Comparison of ENCODE assay signal across 7 mouse cellular contexts in genomic region chr5:52782523-52783250, GRCm38 (mm10). TPM values are rescaled to one million over a fixed set of nuclear protein-coding genes. Genes with fewer than 3 reads are reported as not detected.
DNase-seq lines count a peak whose midpoint lies in the region; ATAC-seq and TF ChIP-seq lines count a peak whose summit lies in the region.

No protein-coding gene starts in this region.

- peak overlapping the region; percentile 73 for H3K9ac ChIP-seq in intestine, postnatal 0 days (ENCODE audit: low read depth, low read length)
- H3K9ac ChIP-seq in midbrain, embryonic 12.5 days (replicated peaks) = peak overlapping the region; percentile 78

- peak; percentile 83 for TF ChIP-seq CTCF in intestine, postnatal 0 days (IDR thresholded peaks at IDR 0.05; ENCODE audit: low read depth)
- TF ChIP-seq CTCF in small intestine, adult 2 months (IDR thresholded peaks at IDR 0.05; ENCODE audit: extremely low read depth, insufficient read length, insufficient replicate concordance, low read depth, low read length) = peak; percentile 77

- peak; percentile 49 for TF ChIP-seq POLR2A in small intestine, adult 2 months (IDR thresholded peaks at IDR 0.05; ENCODE audit: low read depth, low read length)

- WGBS in embryonic facial prominence, embryonic 10.5 days = 4% methylated on average over 37 of the region's 37 CpGs
- 4% methylated on average over 37 of the region's 37 CpGs for WGBS in intestine, postnatal 0 days
- WGBS in midbrain, embryonic 12.5 days = 5% methylated on average over 37 of the region's 37 CpGs
- WGBS in small intestine, adult 2 months = 4% methylated on average over 37 of the region's 37 CpGs

- no peaks in the 10 kb centered on the region for H3K27me3 ChIP-seq in embryonic facial prominence, embryonic 10.5 days (replicated peaks; ENCODE audit: low read depth, poor library complexity, severe bottlenecking)
- no peaks in the 10 kb centered on the region for H3K27me3 ChIP-seq in intestine, postnatal 0 days (replicated peaks; ENCODE audit: control insufficient read depth, insufficient read depth, low read length)
- H3K27me3 ChIP-seq in midbrain, embryonic 12.5 days = no peaks in the 10 kb centered on the region
- no peaks in the 10 kb centered on the region for H3K27me3 ChIP-seq in small intestine, adult 2 months (ENCODE audit: control insufficient read depth, insufficient read depth, low read length)

- no peaks in the 10 kb centered on the region for H3K9me3 ChIP-seq in embryonic facial prominence, embryonic 10.5 days
- no peaks in the 10 kb centered on the region for H3K9me3 ChIP-seq in intestine, postnatal 0 days (ENCODE audit: control insufficient read depth)
- H3K9me3 ChIP-seq in midbrain, embryonic 12.5 days = no peaks in the 10 kb centered on the region

- peak overlapping the region; percentile 74 for H3K4me2 ChIP-seq in intestine, postnatal 0 days (replicated peaks; ENCODE audit: low read depth)
- H3K4me2 ChIP-seq in midbrain, embryonic 12.5 days (replicated peaks) = peak overlapping the region; percentile 58

- peak; percentile 90 for ATAC-seq in intestine, postnatal 0 days
- peak; percentile 97 for ATAC-seq in midbrain, embryonic 12.5 days (ENCODE audit: low FRiP score, low read depth)

- H3K27ac ChIP-seq in embryonic facial prominence, embryonic 10.5 days (replicated peaks) = peak overlapping the region; percentile 94
- H3K27ac ChIP-seq in intestine, postnatal 0 days (ENCODE audit: low read depth, low read length) = peak overlapping the region; percentile 64
- H3K27ac ChIP-seq in midbrain, embryonic 12.5 days (replicated peaks) = peak overlapping the region; percentile 86
- 0 out of 2 replicates have a peak overlapping the region, but pooled peaks have one; percentile 4 for H3K27ac ChIP-seq in small intestine, adult 2 months (ENCODE audit: insufficient read depth, low read depth, low read length)

- peak overlapping the region; percentile 84 for H3K4me3 ChIP-seq in embryonic facial prominence, embryonic 10.5 days
- peak overlapping the region; percentile 96 for H3K4me3 ChIP-seq in intestine, postnatal 0 days (ENCODE audit: low read depth, low read length)
- peak overlapping the region; percentile 87 for H3K4me3 ChIP-seq in midbrain, embryonic 12.5 days
- peak overlapping the region; percentile 74 for H3K4me3 ChIP-seq in small intestine, adult 2 months (ENCODE audit: low read depth, low read length)

- H3K36me3 ChIP-seq in embryonic facial prominence, embryonic 10.5 days (replicated peaks) = peaks cover 20% of the 10 kb centered on the region
- peaks cover 5% of the 10 kb centered on the region; the same call in 1 of the 2 replicates for H3K36me3 ChIP-seq in intestine, postnatal 0 days (ENCODE audit: control insufficient read depth, insufficient read depth)
- H3K36me3 ChIP-seq in midbrain, embryonic 12.5 days = 0 out of 2 replicates have a peak, but pooled peaks cover 10% of the 10 kb centered on the region
- peaks cover 3% of the 10 kb centered on the region; the same call in 1 of the 2 replicates for H3K36me3 ChIP-seq in small intestine, adult 2 months (ENCODE audit: control insufficient read depth, insufficient read depth, low read length)

- intact Hi-C loops in left cerebral cortex, postnatal 4 days (cut with DNase I) = no loop called here

- DNase-seq in adrenal gland, postnatal 10 days = peak; percentile 92
- DNase-seq in embryonic facial prominence, embryonic 10.5 days (ENCODE audit: low spot score) = peak; percentile 92
- DNase-seq in gonadal fat pad, adult 2 months (ENCODE audit: low read depth) = peak; percentile 16
- DNase-seq in left cerebral cortex, postnatal 4 days = peak; percentile 87

- H3K4me1 ChIP-seq in embryonic facial prominence, embryonic 10.5 days = peaks cover 3% of the 10 kb centered on the region; the same call in 1 of the 2 replicates
- no peaks in the 10 kb centered on the region for H3K4me1 ChIP-seq in intestine, postnatal 0 days (replicated peaks; ENCODE audit: control insufficient read depth, insufficient read depth, low read length)
- H3K4me1 ChIP-seq in midbrain, embryonic 12.5 days = no peaks in the 10 kb centered on the region
- H3K4me1 ChIP-seq in small intestine, adult 2 months (ENCODE audit: control insufficient read depth, insufficient read depth, insufficient read length, low read length) = peaks cover 3% of the 10 kb centered on the region; the same call in 1 of the 2 replicates

RNA-seq across cellular contexts. Expression of gene Zcchc4, which starts 7.5 kb away (rescaled TPM):
- total RNA-seq in adrenal gland, postnatal 10 days (2021) = 10 to 100 TPM in 1 of 2 experiments, 1 to 10 TPM in 1; 8.8 to 13.4 TPM
- polyA plus RNA-seq in embryonic facial prominence, embryonic 10.5 days (2016; fragmentation: Nextera tagmentation; extraction: Ambion mirVana) = 21.1 and 22.6 TPM in 2 replicates
- 5.1 and 5.8 TPM in 2 replicates for polyA plus RNA-seq in gonadal fat pad, adult 2 months (2012; rRNA removed)
- polyA plus RNA-seq in intestine, postnatal 0 days (2015; fragmentation: Nextera tagmentation; extraction: Ambion mirVana) = 4.2 TPM in 2 replicates
- 10 to 100 TPM; 11.0 to 11.6 TPM for total RNA-seq in left cerebral cortex, postnatal 4 days (2021)
- polyA plus RNA-seq in midbrain, embryonic 12.5 days (2016; fragmentation: Nextera tagmentation; extraction: Ambion mirVana) = 18.2 and 20.6 TPM in 2 replicates
- 2.0 and 3.4 TPM in 2 replicates for polyA plus RNA-seq in small intestine, adult 2 months (2012; rRNA removed)

RNA-seq across cellular contexts. Expression of gene Pi4k2b, which starts 41.3 kb away (rescaled TPM):
- 10 to 100 TPM; 13.6 to 14.7 TPM for total RNA-seq in adrenal gland, postnatal 10 days (2021)
- polyA plus RNA-seq in embryonic facial prominence, embryonic 10.5 days (2016; fragmentation: Nextera tagmentation; extraction: Ambion mirVana) = 16.5 and 17.4 TPM in 2 replicates
- polyA plus RNA-seq in gonadal fat pad, adult 2 months (2012; rRNA removed) = 7.1 and 8.0 TPM in 2 replicates
- polyA plus RNA-seq in intestine, postnatal 0 days (2015; fragmentation: Nextera tagmentation; extraction: Ambion mirVana) = 40.9 and 43.1 TPM in 2 replicates
- total RNA-seq in left cerebral cortex, postnatal 4 days (2021) = 1 to 10 TPM; 4.9 to 6.7 TPM
- polyA plus RNA-seq in midbrain, embryonic 12.5 days (2016; fragmentation: Nextera tagmentation; extraction: Ambion mirVana) = 16.6 and 17.4 TPM in 2 replicates
- polyA plus RNA-seq in small intestine, adult 2 months (2012; rRNA removed) = 62.1 and 149 TPM in 2 replicates

RNA-seq across cellular contexts. Expression of gene Anapc4, which starts 51.1 kb away (rescaled TPM):
- 10 to 100 TPM; 61.6 to 73.9 TPM for total RNA-seq in adrenal gland, postnatal 10 days (2021)
- polyA plus RNA-seq in embryonic facial prominence, embryonic 10.5 days (2016; fragmentation: Nextera tagmentation; extraction: Ambion mirVana) = 124 and 125 TPM in 2 replicates
- polyA plus RNA-seq in gonadal fat pad, adult 2 months (2012; rRNA removed) = 29.9 and 31.2 TPM in 2 replicates
- 30.2 and 37.5 TPM in 2 replicates for polyA plus RNA-seq in intestine, postnatal 0 days (2015; fragmentation: Nextera tagmentation; extraction: Ambion mirVana)
- total RNA-seq in left cerebral cortex, postnatal 4 days (2021) = 100 to 1,000 TPM in 1 of 2 experiments, 10 to 100 TPM in 1; 91.9 to 109 TPM
- 125 TPM in 2 replicates for polyA plus RNA-seq in midbrain, embryonic 12.5 days (2016; fragmentation: Nextera tagmentation; extraction: Ambion mirVana)
- polyA plus RNA-seq in small intestine, adult 2 months (2012; rRNA removed) = 1.5 and 4.6 TPM in 2 replicates

Comparison
In these comparisons a context has a peak if more than half of its experiments do, and no peak if none do; other contexts are left out.
1. Peak in every context shown above with its lines: DNase-seq, ATAC-seq, H3K4me3 ChIP-seq and H3K27ac ChIP-seq.
2. DNase-seq: peak in every context shown above with its lines; median percentile 92 in adrenal gland, postnatal 10 days; 92 in embryonic facial prominence, embryonic 10.5 days; 87 in left cerebral cortex, postnatal 4 days; 16 in gonadal fat pad, adult 2 months.
3. H3K27ac ChIP-seq: peak in every context shown above with its lines; median percentile 94 in embryonic facial prominence, embryonic 10.5 days; 86 in midbrain, embryonic 12.5 days; 64 in intestine, postnatal 0 days; 4 in small intestine, adult 2 months.